Mouse (Mus musculus) embryonic fibroblast, embryonic 13.5 days (primary cell): ENCODE measurements around the gene Arhgef33.

ENCODE experiments used
- CTCF ChIP-seq: IDR thresholded peaks from 2 replicates; pipeline ENCODE4 v1.5.1; 2011; ENCODE audit warnings: mild to moderate bottlenecking, control low read depth, low read length, moderate library complexity, borderline replicate concordance; ENCODE audit not compliant: insufficient read depth
- POLR2A ChIP-seq: IDR thresholded peaks from 2 replicates; pipeline ENCODE4 v1.6.1; 2011; ENCODE audit warnings: low read depth, mild to moderate bottlenecking, control low read depth, low read length, moderate library complexity

GRCm38 (mm10) chr17:80427966-80428365, 120.8 kb downstream of the Arhgef33 start:
- no peak for TF ChIP-seq CTCF
- TF ChIP-seq POLR2A, result no peak
